Mouse (Mus musculus) c-Kit-positive CD71-positive TER-119-negative erythroid progenitor cells, embryonic 14.5 days (primary cell): ENCODE measurements around the gene Kif3a.
"Not testable (repeated sequence)": the region's sequence is repeated elsewhere in the genome, so short reads cannot be mapped to it uniquely, and the experiment has no call there.

ENCODE experiments used
- DNase-seq: peaks from one replicate; pipeline ENCODE4 v3.0.0-alpha.2; 2013; ENCODE audit warnings: low read depth

Gene Kif3a

DNA sequence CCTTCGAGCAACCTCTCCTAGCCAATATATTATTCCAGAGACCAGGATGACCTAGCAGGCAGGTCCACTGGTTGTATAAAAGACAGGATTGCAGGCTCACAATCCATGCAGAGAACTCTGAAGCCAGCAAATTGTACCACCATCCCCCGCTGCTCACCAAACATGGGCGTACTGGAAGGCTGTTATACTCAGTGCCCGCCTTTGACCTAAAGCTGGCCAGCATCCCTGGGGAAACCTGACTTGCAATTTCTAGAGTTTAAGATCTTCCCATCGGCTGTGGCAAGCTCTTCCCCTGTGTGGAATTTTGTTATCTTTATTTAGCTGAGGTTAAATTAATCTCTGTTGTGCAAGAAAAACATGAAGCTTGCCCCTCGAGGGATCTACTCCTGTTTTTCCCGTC lies 24.2 kb upstream of the Kif3a start:
- no peak for DNase-seq

- no peak for DNase-seq
Observed at GRCm38 (mm10) chr11:53546271-53546670, 20.9 kb upstream of the Kif3a start.

DNA sequence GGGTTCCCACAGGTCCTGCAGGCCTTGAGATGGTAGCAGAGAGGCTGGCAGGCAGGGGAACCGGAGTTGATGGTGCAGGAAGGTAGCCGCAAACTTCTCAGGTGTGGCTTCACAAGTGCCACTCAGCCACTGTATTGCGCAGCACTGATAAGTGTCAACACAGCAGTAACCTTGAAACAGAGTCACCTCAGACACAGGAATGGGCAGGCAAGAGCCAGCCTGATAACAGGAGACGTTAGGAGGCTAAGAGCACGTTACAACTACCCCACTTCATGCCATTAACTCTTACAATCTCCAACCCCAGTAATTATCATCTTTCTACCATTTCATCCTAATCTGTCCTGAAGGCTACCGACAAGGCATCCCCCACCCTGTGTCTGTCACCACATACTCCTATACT lies 19.6 kb upstream of the Kif3a start:
- peak; percentile 49 for DNase-seq

GRCm38 (mm10) chr11:53548036-53548605 lies 19.1 kb upstream of the Kif3a start:
- no peak for DNase-seq

- no peak for DNase-seq
Observed at GRCm38 (mm10) chr11:53550714-53551113, 16.5 kb upstream of the Kif3a start.

GRCm38 (mm10) chr11:53551754-53552153 lies 15.4 kb upstream of the Kif3a start:
- DNase-seq: peak; percentile 43

- DNase-seq: not testable (repeated sequence)
Observed at GRCm38 (mm10) chr11:53556529-53556928, 10.7 kb upstream of the Kif3a start.

DNA sequence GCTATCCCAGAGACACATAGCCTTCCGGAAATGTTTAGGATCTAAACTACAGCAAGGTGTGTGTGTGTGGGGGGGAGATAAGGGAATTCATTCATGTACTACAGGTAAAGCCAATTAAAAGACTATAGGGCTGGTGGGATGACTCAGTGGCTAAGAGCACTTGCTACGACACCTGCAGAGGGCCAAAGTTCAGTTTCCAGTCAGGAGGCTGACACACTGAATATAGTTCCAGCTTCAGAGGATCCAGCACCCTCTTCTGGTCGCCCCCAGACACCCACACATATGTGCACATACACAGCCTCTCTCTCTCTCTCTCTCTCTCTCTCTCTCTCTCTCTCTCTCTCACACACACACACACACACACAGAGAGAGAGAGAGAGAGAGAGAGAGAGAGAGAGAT lies 9.2 kb upstream of the Kif3a start:
- not testable (repeated sequence) for DNase-seq

- DNase-seq: not testable (repeated sequence)
Observed at GRCm38 (mm10) chr11:53559980-53560379, 7.2 kb upstream of the Kif3a start.

DNA sequence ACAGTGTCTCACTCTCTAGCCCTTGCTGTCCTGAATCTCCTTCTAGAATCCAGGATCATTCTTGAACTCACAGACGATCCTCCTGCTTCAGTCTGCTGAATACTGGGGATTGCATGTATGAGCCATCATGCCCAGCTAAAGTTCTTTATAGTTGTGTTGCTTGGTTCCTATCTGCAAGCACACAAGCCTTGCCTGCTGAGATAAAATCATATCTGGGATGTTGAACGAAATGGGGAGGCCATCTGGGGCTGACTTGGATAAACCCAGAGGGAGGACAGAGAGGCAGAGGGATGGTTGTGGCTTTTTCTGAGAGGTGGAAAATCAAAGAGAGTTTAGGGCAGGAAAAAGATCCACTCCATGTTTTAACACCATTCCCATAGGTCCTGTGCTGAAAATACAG lies 5.2 kb upstream of the Kif3a start:
- DNase-seq: no peak

GRCm38 (mm10) chr11:53566646-53567045 lies 533 bp upstream of the Kif3a start:
- no peak for DNase-seq

GRCm38 (mm10) chr11:53580562-53580961 lies 13.4 kb downstream of the Kif3a start:
- DNase-seq: no peak

DNA sequence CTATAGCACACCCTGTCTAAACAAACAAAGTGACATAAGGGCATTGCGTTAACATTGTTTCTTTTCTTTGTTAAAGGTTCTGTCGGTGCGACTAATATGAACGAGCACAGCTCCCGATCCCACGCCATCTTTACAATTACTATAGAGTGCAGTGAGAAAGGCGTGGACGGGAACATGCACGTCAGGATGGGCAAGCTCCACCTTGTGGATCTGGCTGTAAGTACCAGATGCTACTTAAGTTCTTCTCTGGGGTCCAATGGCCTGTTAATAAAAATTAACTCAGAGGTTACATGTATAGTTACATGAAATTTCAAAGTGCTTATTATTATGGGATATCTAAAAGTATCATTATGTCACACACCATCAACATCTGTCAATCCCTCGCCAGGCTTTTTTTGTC lies 16.0 kb downstream of the Kif3a start:
- DNase-seq: no peak

GRCm38 (mm10) chr11:53584849-53585248 lies 17.7 kb downstream of the Kif3a start:
- no peak for DNase-seq

DNA sequence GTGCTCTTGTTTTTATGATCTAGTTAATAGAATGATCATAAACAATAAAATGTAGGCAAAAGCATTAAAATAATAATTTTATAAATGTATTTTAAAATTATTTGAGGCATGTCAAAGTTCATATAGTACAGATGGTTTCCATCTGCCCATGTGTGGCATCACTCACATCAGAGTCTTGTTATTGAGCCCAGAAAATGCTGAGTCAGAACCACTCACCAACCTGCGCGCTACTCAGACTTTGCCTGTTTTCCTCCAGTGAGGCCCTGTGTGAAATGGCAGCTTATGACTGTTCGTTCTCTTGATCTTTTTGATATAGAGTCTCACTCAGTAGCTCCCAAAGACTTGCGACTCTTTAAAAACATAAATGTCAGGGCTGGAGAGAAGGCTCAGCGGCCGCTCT lies 18.3 kb downstream of the Kif3a start:
- DNase-seq: no peak

GRCm38 (mm10) chr11:53588279-53588678 lies 21.1 kb downstream of the Kif3a start:
- DNase-seq: no peak

- DNase-seq: peak; percentile 82
Observed at GRCm38 (mm10) chr11:53590368-53590768, 23.2 kb downstream of the Kif3a start.

- no peak for DNase-seq
Observed at GRCm38 (mm10) chr11:53591116-53591515, 23.9 kb downstream of the Kif3a start.

DNA sequence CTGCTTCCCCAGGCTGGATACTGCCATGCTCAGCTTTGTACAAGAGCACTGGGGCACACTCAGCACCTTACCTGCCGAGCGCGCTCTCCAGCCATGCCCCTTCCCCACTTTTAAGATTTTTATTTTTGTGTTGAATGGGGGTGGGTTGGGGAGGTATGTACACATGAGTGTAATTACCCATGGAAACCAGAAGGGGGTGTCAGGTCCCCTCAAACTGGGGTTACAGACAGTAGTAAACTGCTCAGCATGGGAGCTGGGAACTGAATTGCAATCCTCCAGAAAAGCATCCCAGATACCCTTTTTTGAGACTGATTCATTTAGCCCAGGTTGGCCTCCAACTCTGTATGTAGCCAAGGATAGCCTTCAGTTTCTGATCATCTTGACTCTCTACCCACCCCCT lies 37.8 kb downstream of the Kif3a start:
- no peak for DNase-seq

- DNase-seq: no peak
Observed at GRCm38 (mm10) chr11:53605609-53606008, 38.4 kb downstream of the Kif3a start.

DNA sequence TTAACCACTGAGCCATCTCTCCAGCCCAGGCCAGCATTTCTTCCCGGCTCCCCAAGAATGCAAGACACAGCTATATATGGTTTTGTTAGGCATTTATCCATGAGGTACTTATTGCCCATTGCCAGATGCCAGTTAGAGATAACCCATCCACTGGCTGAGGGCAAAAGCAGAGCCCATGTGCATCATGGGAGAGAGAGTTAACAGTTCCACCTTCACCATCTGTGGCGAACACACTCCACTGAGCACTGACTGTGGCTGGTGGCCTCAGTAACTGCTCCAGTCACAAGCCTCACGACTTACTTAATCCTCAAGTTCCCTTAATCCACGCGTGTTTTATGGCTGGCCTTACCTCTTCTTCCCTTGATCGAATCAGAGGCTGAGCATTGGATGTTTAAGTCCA lies 42.1 kb downstream of the Kif3a start:
- no peak for DNase-seq

DNA sequence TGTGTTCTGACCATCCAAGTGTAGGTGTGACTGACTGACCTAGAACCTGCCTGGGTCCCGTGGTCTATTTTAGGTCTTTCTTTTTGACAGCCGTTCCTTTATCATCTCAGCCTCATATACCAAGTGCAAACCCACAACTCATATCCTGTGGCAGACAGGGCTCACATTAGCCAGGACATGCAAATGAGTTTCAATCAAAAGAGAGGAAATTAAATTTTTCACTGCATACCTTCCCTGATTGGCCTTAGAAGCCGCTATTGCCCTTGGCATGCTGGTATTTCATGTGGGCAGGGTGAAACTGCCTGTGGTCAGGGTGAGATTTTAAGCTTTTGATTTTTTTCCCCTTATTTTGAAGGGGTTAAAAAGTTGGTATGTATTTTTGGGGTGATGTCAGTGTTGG lies 42.5 kb downstream of the Kif3a start:
- DNase-seq: no peak

DNA sequence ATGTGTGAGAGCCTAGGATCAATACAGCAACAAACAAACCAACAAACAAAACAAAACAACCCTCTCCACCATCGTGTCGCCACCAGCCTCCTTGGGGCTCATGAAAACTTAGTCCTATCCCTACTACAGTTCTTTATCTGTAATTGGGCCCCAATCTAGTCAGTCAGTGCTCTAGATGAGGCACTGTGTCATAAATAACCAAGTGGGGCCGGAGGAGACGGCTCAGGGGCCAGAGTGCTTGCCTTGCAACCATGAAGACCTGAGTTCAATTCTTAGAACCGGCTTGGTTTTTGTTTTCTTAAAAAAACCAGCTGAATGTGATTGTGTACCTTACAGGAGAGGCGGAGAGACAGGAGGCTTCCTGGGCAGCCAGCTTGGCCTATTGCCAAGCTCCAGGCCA lies 48.0 kb downstream of the Kif3a start:
- DNase-seq: no peak

DNA sequence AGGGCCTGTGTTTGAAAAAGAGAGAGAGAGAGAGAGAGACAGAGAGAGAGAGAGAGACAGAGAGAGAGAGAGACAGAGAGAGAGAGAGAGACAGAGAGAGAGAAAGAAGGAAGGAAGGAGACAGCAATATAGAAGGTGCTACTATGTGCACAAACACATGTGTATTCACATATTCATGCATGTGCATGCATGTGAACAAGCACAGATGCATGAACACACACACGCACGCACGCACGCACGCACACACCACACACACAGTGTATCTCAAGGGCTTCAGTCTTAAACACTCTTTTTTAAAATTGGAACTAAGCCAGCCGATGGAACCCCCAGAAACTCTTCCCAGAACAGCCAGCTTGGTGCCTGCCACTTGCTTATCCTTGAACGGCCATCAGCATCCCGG lies 48.4 kb downstream of the Kif3a start:
- DNase-seq: no peak
